Mouse (Mus musculus) ES-E14 (cell line): ENCODE measurements around the gene Slc1a2.

Experiments used
- CHD2 ChIP-seq: IDR thresholded peaks from 2 replicates; pipeline ENCODE4 v1.6.1; 2014; ENCODE audit warnings: mild to moderate bottlenecking, low read depth, low read length, inconsistent platforms
- HCFC1 ChIP-seq: IDR thresholded peaks from 2 replicates; pipeline ENCODE4 v1.6.1; 2012; ENCODE audit warnings: low read length, inconsistent platforms, borderline replicate concordance; ENCODE audit not compliant: insufficient read depth
- MAFK ChIP-seq: IDR thresholded peaks from 2 replicates; pipeline ENCODE4 v1.6.1; 2014; ENCODE audit warnings: mild to moderate bottlenecking, low read depth, low read length, inconsistent platforms; ENCODE audit not compliant: insufficient read depth

- TF ChIP-seq HCFC1 = no peak
- no peak for TF ChIP-seq CHD2
- no peak for TF ChIP-seq MAFK
Measured at GRCm38 (mm10) chr2:102669580-102669979, 11.1 kb downstream of the Slc1a2 start.
